Mouse (Mus musculus): Measurements from ENCODE around the gene Pigr.

Gene Pigr

DNA sequence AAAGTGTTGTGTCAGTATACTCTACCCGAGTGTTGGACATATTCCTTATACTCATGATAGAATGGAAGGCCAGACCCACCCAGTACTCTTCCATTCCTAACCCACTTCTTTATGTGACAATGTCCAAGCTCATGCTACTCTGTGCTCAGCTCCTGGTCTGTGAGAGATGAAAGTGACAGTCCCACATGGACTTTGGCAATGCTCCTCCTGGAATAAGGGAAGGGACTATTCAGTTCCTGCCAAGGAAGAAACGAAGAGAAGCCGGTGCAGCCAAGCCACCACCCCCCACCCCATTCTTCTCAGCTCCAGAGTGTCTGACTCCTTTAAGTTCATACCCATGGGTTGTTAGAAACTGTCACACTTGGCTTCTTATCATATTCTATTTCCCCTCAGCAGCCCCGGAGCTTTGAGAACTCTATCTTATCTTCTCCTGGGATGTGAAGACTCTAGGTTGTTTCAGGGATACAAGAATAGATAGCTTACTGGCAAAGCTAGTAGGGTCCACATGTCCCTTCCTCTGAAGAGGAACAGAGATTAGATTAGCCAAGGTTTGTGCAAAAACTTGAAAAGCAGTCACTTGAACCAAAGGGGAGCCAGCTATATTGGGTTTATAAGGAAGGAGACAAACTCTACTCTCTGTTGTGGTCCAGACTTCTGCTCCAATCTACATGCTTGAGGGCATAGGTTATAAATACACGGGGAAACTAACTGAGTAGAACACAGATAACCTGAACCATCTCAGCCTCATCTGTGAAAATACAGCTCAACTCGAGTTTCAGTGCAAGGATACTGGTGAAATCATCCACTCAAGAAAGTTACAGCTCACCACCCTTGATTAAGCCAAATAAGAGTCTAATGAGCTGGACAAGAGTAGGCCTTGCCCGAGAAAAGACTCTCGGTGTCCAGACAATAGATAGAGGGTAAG, 3.7 kb downstream of the Pigr start:
- DNase-seq (ENCODE audit: low spot score) = no peak

DNA sequence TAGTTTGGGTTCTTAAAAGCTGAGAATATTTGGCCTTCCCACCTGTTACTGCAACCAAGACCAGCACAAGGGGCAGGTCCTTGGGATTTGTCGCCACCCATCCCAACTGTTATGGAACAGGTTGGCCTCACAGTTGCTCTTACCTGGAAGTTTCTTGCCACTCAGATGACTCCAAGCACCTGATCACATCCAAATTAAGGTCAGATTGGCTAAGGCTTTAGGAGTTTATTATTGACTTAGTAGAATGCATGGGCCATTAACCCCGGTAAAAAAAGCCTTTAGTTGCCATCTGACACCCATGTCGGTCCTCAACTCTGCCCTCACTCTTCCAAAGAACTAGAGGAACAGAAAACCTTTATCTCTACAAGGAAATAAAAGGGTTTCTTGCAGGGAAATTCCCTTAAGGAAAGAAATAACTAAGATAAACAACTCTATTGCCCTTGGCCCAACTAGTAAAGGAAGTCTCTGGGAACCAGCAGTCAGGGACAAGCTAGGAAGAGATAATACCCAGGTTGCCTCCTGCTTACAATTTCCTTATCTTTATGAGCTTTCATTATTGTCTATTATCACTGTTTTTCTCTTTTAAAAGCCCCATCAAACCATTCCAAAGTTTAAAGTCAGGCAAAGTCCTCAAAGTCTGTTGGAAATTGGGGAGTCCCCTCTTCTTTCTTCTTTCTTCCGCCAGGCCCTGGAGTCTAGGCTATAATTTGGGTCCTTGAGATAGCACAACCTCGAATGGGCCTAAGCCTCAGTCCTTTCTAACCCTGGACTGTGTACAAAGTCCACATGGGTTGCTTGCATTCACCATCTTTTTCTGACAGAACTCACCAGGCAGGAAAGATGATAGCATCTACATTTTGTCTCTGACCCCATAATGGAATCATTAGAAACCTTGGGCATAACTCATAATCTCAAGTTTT, 6.0 kb downstream of the Pigr start:
- DNase-seq (ENCODE audit: low spot score) = no peak

DNA sequence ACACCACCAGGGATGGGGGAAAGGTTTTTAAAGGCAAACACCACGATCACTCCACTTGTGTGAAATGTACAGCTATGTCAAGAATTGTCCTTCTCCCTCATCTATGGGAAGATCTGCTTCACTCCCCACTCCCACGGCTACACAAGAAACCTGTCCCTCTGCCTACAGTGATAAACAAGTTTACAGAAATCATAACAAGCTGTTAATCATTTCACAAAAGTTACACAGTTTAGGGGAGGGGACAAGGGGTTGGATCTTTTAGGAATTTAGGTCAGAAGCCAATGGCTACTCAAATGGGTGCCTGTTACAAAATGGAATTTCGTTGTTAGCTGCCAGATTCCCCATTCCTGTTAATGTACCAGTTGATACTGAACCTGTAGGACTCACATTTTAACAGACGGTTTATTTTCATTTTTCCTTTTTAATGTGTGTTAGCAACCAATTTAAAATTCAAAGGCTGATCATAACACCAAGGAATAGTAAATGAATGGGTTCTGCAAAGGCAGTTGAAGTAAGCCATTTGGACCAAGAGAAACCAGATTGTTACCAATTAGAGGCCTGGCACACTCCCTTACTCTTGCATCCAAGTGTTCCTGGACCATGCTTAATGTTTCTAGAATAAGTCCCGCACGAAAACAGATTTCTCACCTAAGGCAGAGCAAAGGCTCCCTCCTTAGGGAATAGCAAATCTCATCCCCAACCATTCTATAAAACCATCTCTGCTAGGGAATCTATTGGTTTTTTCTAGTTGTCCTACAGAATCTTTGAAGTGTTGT, 8.9 kb downstream of the Pigr start:
- DNase-seq (ENCODE audit: low spot score) = no peak

DNA sequence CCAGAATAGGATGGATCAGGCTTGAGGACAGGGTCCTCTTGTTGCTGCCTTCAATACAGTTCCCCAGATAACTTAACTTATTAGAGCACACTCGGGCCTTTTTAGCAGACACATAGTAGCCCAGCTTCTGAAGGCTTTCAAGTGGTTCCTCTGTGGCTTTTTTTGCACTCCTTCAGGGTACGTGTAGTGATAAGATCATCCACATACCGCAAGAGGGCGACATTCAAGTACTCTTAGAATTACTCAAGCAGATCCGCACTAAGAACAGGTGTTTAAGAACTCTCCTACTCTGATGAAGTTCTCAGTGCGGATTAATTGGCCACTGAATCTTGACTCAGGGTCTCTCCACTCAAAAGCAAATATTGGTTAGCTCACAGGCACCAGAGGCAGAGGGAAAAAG, 11.8 kb downstream of the Pigr start:
- DNase-seq (ENCODE audit: low spot score) = peak; percentile 38

GRCm38 (mm10) chr1:130840599-130841379, 14.3 kb downstream of the Pigr start:
- no peak for DNase-seq (ENCODE audit: low spot score)

- no peak for DNase-seq (ENCODE audit: low spot score)
Measured at GRCm38 (mm10) chr1:130841621-130842020, 15.1 kb downstream of the Pigr start.

DNA sequence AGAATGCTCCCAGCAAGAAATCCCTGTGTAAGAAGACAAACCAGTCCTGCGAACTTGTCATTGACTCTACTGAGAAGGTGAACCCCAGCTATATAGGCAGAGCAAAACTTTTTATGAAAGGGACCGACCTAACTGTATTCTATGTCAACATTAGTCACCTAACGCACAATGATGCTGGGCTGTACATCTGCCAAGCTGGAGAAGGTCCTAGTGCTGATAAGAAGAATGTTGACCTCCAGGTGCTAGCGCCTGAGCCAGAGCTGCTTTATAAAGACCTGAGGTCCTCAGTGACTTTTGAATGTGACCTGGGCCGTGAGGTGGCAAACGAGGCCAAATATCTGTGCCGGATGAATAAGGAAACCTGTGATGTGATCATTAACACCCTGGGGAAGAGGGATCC, 18.0 kb downstream of the Pigr start:
- DNase-seq (ENCODE audit: low spot score) = no peak

DNA sequence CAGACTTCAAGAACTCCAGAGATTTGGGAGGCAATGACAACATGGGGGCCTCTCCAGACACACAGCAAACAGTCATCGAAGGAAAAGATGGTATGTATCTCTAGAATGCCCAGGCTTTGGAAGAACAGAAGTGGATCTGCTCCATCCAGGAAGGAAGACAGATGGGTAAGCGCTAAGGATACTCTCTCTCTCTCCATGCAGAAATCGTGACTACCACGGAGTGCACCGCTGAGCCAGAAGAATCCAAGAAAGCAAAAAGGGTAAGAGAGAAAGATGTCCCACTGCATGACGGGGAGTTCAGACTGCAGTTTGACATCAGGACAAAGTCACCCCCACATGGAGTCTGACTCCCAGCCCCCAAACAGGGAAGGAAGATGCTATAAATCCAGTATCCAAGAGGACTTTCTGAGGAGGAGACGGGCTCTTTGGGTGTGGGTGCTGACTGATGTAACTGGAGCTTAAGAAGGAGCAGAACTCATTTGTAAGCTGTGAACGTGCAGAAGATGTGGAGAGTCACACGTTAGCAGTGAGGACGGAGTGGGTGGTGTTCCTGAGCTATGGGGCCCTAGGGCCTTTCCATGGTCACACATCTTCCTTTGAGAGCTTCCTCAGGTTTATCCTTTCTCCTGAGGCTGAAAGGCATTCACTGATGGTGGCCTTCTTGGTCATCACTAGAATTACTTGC, 23.2 kb downstream of the Pigr start:
- DNase-seq (ENCODE audit: low spot score) = no peak

- no peak for DNase-seq (ENCODE audit: low spot score)
Measured at GRCm38 (mm10) chr1:130850405-130850804, 23.9 kb downstream of the Pigr start.

GRCm38 (mm10) chr1:130854819-130855218, 28.3 kb downstream of the Pigr start:
- no peak for DNase-seq (ENCODE audit: low spot score)

DNA sequence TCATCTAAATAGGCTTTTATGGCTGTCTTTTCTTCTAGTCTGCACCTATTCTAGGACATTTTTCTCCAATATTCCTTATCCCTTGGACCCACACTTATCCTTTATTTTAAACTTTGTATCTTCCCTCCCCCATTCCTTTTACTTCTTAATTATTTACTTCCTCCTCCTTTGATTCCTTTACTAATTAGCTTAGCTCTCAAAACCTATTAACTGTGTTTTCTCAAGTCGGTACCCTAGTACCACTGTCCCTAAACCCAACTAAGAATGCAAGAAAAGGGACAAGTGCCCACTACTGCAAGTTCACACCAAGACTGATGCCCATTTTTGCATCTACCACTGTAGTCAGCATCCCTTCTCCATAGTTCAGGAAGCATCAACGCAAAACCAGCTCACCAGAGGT, 29.2 kb downstream of the Pigr start:
- DNase-seq (ENCODE audit: low spot score) = no peak

- DNase-seq (ENCODE audit: low spot score) = no peak
Measured at GRCm38 (mm10) chr1:130857456-130857855, 31.0 kb downstream of the Pigr start.

DNA sequence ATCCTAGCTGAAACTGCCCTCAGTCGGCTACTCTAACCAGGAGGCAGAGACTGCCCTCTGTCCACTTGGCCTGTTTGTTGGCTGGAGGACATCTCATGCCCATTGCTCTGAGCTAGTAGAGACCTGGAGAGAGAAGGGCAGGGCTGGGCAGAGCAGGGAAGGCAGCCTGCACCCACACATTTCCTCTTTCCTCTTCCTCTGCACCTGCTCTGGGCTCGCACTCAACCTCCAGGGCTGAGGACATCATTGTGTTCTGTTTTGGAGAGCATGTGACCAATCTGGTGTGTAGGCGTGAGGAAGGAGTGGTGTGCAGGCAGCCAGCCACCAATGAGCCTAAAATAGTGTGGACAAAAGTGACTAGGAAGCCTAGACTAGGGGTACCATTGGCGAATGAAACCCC, 37.8 kb downstream of the Pigr start:
- DNase-seq (ENCODE audit: low spot score) = no peak

- DNase-seq (ENCODE audit: low spot score) = no peak
Measured at GRCm38 (mm10) chr1:130864741-130865140, 38.3 kb downstream of the Pigr start.

- no peak for DNase-seq (ENCODE audit: low spot score)
Measured at GRCm38 (mm10) chr1:130865541-130866221, 39.2 kb downstream of the Pigr start, which contains the start of gene Fcmr. TSS of gene Fcmr (plus strand) at chr1:130865669.

- DNase-seq (ENCODE audit: low spot score) = no peak
Measured at GRCm38 (mm10) chr1:130872912-130873311, 46.4 kb downstream of the Pigr start.

DNA sequence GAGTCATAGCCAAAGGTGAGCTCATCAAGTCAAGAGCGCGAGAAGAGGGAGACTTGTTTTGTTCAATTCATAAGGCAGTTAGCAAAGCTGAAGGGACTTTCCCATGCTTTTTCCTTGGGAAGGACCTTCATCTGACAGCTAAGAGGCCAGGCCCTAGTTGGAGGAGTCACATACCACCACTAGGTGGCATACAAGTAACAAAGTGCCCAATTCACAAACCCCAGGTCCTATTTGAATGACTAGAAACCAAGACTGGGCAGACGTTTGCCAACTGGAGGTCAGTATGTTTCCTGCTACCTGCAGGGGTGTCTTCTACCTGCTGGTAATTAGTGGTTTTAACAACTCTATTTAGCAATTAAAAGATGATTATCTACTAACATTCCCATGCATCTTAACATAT, 48.7 kb downstream of the Pigr start:
- DNase-seq (ENCODE audit: low spot score) = peak; percentile 76

DNA sequence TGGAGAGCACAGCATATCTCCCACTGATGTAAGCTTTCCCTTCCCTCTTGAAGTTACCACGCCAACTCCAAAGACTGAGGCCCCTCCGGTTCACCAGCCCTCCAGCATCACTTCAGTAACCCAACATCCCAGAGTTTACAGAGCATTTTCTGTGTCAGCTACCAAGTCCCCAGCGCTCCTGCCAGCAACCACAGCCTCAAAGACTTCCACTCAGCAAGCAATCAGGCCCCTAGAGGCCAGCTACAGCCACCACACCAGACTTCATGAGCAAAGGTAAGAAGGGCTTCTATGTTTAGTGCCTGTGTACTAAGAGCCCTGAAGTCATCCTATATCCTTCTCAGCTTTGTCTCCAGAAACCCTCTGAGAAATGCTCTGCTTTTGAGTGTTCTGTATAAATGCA, 49.4 kb downstream of the Pigr start:
- DNase-seq (ENCODE audit: low spot score) = no peak

GRCm38 (mm10) chr1:130876931-130877509, 50.5 kb downstream of the Pigr start:
- peak; percentile 90 for DNase-seq (ENCODE audit: low spot score)

All from embryo, embryonic 10.5 days (tissue).